Mouse (Mus musculus) heart, embryonic 14.5 days (tissue): ENCODE measurements around the gene AK157302. TPM values are rescaled to one million over a fixed set of nuclear protein-coding genes. Genes with fewer than 3 reads are reported as not detected.
"Not testable (repeated sequence)": the region's sequence is repeated elsewhere in the genome, so short reads cannot be mapped to it uniquely, and the experiment has no call there.

ENCODE experiments used
- ATAC-seq: fragments of 200-750 bp; cut with Nextera tagmentation; 2 replicates; pipeline ENCODE4 v1.8.0; 2017; ENCODE audit warnings: low read depth, moderate TSS enrichment; ENCODE audit not compliant: insufficient number of reproducible peaks, insufficient read depth, low FRiP score
- H3K27ac ChIP-seq, 2 experiments: fragments of 200-500 bp in 1 of 2; fragments of 300-500 bp in 1 of 2; sonication (generic) in 1 of 2; replicated peaks in 1 of 2; 2 replicates each; pipeline ENCODE4 v1.5.1; 2012 to 2014; ENCODE audit warnings: low read depth in 2 of 2, low read length in 2 of 2, control low read depth in 1 of 2, mild to moderate bottlenecking in 1 of 2, mixed read lengths in 1 of 2; ENCODE audit not compliant: control insufficient read depth in 1 of 2, insufficient read depth in 1 of 2
- H3K27me3 ChIP-seq: fragments of 300-500 bp; sonication (generic); 2 replicates; pipeline ENCODE4 v1.6.1; 2014; ENCODE audit warnings: mild to moderate bottlenecking, low read length, control low read depth; ENCODE audit not compliant: control insufficient read depth, insufficient read depth
- H3K36me3 ChIP-seq: fragments of 300-500 bp; sonication (generic); 2 replicates; pipeline ENCODE4 v1.6.1; 2014; ENCODE audit warnings: mild to moderate bottlenecking, control low read depth, low read length, mixed read lengths; ENCODE audit not compliant: control insufficient read depth, insufficient read depth
- H3K4me1 ChIP-seq, 2 experiments: fragments of 200-500 bp in 1 of 2; fragments of 300-500 bp in 1 of 2; sonication (generic) in 1 of 2; 2 replicates each; pipeline ENCODE4 v1.6.1; 2012 to 2014; ENCODE audit warnings: low read length in 2 of 2, control low read depth in 1 of 2, mixed read lengths in 1 of 2; ENCODE audit not compliant: control insufficient read depth in 2 of 2, insufficient read depth in 2 of 2
- H3K4me2 ChIP-seq: fragments of 300-500 bp; sonication (generic); 2 replicates; pipeline ENCODE4 v1.6.1; 2014; ENCODE audit warnings: mild to moderate bottlenecking, low read length
- H3K4me3 ChIP-seq, 2 experiments: fragments of 200-500 bp in 1 of 2; fragments of 300-500 bp in 1 of 2; sonication (generic) in 1 of 2; 2 replicates each; pipeline ENCODE4 v1.5.1; 2012 to 2014; ENCODE audit warnings: low read length in 2 of 2, mild to moderate bottlenecking in 2 of 2, control low read depth in 1 of 2, low read depth in 1 of 2, moderate library complexity in 1 of 2; ENCODE audit not compliant: control insufficient read depth in 1 of 2, insufficient read depth in 1 of 2
- H3K9ac ChIP-seq: fragments of 300-500 bp; sonication (generic); 2 replicates; pipeline ENCODE4 v1.6.1; 2014; ENCODE audit warnings: mild to moderate bottlenecking, low read length
- H3K9me3 ChIP-seq: fragments of 300-500 bp; sonication (generic); 2 replicates; pipeline ENCODE4 v1.6.1; 2016; ENCODE audit warnings: low read length, control low read depth; ENCODE audit not compliant: control insufficient read depth
- WGBS: fragments of 180-500 bp; shearing (Covaris S2); extraction: QIAGEN DNeasy Blood & Tissue Kit; methylation state at CpG from one replicate; pipeline ENCODE4 v1.1.7; 2014; 5-methylcytosine and 5-hydroxymethylcytosine counted together
- polyA plus RNA-seq: library from polyadenylated mRNA; unstranded; fragments of >200 nt; fragmentation: Nextera tagmentation; extraction: Ambion mirVana; gene quantifications from 2 replicates; pipeline ENCODE4 v1.2.1, GENCODE M21; 2014

AK157302 gene
- polyA plus RNA-seq, 1 experiment from 2014 or later, result 0.57 TPM

DNA sequence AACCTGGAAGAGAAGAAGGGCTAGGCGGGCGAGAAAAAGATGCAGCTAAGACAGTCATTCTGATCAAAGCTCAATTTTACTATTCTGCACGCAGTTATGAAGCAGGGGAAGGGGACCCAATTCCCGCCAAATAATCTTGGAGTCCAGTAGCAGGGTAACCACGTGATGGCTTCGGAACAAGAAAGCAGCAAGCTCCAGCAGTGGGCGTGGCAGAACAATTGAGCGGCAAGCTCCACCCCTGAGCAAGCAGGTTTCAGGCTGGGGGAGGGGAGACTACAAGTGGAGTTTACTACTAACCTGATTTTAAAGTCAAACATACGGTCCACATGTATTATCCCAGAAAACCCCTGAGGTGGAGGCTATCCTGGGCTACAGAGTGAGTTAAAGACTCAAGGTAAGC is 32.5 kb upstream of the AK157302 start:
- not testable (repeated sequence) for H3K27me3 ChIP-seq, H3K4me1 ChIP-seq, ATAC-seq, H3K9me3 ChIP-seq, H3K4me2 ChIP-seq, H3K36me3 ChIP-seq, H3K4me3 ChIP-seq, H3K9ac ChIP-seq, H3K27ac ChIP-seq
- 52% methylated on average over 9 of the region's 9 CpGs for WGBS

- Histone ChIP-seq H3K36me3 (no peaks in the 10 kb centered on the region), H3K9ac (no peak overlapping the region), H3K4me1 (peaks cover 0 to 4% of the 10 kb centered on the region in 2 experiments; a peak in 3 of 4 replicates), H3K4me2 (no peak overlapping the region), H3K9me3 (0 out of 2 replicates have a peak, but pooled peaks cover 3% of the 10 kb centered on the region), H3K27me3 (no peaks in the 10 kb centered on the region; the same call in 1 of the 2 replicates), H3K4me3 (0 out of 4 replicates have a peak overlapping the region, but pooled peaks of 1 of the 2 experiments have one; percentile 60), H3K27ac (no peak overlapping the region)
- WGBS, result 86% methylated on average over 10 of the region's 10 CpGs
- ATAC-seq, result no peak
Measured at GRCm38 (mm10) chr13:21467336-21467735, 27.7 kb upstream of the AK157302 start.

DNA sequence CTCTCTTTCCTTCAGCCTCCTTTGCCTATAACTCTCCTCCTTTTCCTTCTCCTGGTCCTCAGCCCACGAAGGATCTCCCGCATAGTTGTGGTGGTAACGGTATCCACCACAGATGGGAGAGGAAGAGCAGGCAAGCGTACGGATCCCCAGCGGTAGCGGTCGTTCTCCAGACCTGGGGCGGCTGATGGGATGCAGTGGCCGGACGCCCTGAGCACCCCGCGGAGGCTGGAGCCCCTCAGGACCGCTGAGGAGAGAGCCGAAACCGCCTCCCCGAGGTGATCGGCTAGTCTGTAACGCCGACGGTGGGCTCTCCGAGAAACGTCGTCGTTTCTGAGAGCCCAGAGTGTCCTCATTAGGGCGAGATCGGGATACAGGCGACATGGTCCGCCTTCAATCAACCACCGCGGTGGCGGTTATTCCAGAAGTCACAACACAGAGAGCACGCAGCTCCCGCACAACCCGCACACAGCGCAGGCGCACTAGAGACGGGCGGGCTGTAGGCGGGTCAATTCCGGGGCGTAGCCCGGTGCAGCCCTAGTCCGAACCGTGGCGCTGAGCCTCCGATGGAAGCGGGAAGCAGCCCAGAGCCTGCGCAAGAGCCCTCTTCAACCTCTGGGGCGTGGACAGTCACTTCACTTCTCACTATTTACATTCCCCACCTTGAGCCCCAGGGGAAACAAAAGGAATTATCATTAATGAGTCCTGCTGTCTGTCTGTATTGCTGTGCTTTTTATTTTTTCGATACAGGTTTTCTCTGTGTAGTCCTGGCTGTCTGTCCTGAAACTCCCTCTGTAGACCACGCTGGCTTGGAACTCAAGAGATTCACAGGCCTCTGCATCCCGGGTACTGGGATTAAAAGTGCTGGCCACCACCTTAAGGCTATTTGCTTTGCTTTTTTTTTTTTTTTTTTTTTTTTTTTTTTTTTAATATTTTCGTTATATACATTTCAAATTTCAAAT is 26.7 kb upstream of the AK157302 start, which contains the start of gene Nkapl:
Nkapl (minus strand) TSS at position 449 of the 959 bp plus-strand sequence.
- H3K9ac ChIP-seq, result peak within 1 kb of the TSS; percentile 83
- no peaks in the 10 kb centered on the region; the same call in 1 of the 2 replicates for H3K27me3 ChIP-seq
- ATAC-seq, result peak; percentile 97
- H3K4me2 ChIP-seq, result peak within 1 kb of the TSS; percentile 97
- no peaks in the 10 kb centered on the region for H3K9me3 ChIP-seq
- no peaks in the 10 kb centered on the region for H3K36me3 ChIP-seq
- WGBS, result under 1% methylated on average over 53 of the region's 54 CpGs
- H3K4me1 ChIP-seq, result peaks cover 0 to 4% of the 10 kb centered on the region in 2 experiments; a peak in 3 of 4 replicates
- peak within 1 kb of the TSS; percentile 57 to 60 for H3K4me3 ChIP-seq
- H3K27ac ChIP-seq, result peak within 1 kb of the TSS; percentile 2 to 34; a peak in 3 of 4 replicates

GRCm38 (mm10) chr13:21469097-21469496 is 25.9 kb upstream of the AK157302 start:
- H3K4me2 ChIP-seq, result peak overlapping the region; percentile 97
- WGBS, result 5% methylated on average over 9 of the region's 9 CpGs
- H3K9ac ChIP-seq, result peak overlapping the region; percentile 83; the same call in 1 of the 2 replicates
- peak overlapping the region in 1 of 2 experiments; percentile 60; a peak in 1 of 4 replicates for H3K4me3 ChIP-seq
- H3K9me3 ChIP-seq, result no peaks in the 10 kb centered on the region
- no peaks in the 10 kb centered on the region for H3K36me3 ChIP-seq
- H3K27ac ChIP-seq, result no peak overlapping the region
- no peaks in the 10 kb centered on the region; the same call in 1 of the 2 replicates for H3K27me3 ChIP-seq
- peaks cover 0 to 4% of the 10 kb centered on the region in 2 experiments; a peak in 3 of 4 replicates for H3K4me1 ChIP-seq
- no peak for ATAC-seq

- Histone ChIP-seq H3K9ac (no peak overlapping the region), H3K27me3 (no peaks in the 10 kb centered on the region; the same call in 1 of the 2 replicates), H3K4me1 (peaks cover 0 to 4% of the 10 kb centered on the region in 2 experiments; a peak in 3 of 4 replicates), H3K4me3 (no peak overlapping the region), H3K27ac (no peak overlapping the region), H3K36me3 (no peaks in the 10 kb centered on the region), H3K9me3 (no peaks in the 10 kb centered on the region), H3K4me2 (no peak overlapping the region)
- ATAC-seq, result no peak
- WGBS, result 25% methylated on average over 4 of the region's 4 CpGs
Measured at GRCm38 (mm10) chr13:21472427-21472826, 22.6 kb upstream of the AK157302 start.

- H3K4me1 ChIP-seq, H3K36me3 ChIP-seq, H3K9me3 ChIP-seq, H3K27me3 ChIP-seq: not testable (repeated sequence)
- H3K27ac ChIP-seq, result peak within 1 kb of the TSS; percentile 68 to 85
- peak within 1 kb of the TSS; percentile 56 to 82 for H3K4me3 ChIP-seq
- 3% methylated on average over 26 of the region's 31 CpGs for WGBS
- peak within 1 kb of the TSS; percentile 71 for H3K4me2 ChIP-seq
- peak; percentile 79 for ATAC-seq
- peak within 1 kb of the TSS; percentile 68 for H3K9ac ChIP-seq
Measured at GRCm38 (mm10) chr13:21478759-21479670, 16.0 kb upstream of the AK157302 start, which contains the start of the genes Zkscan4 and Gm10065. Zkscan4 (plus strand) TSS chr13:21478907. Gm10065 (minus strand) TSS chr13:21479441.

- 81% methylated on average over 1 of the region's 1 CpGs for WGBS
- no peak for ATAC-seq
- no peak overlapping the region for H3K4me3 ChIP-seq
- peaks cover 9% of the 10 kb centered on the region; the same call in 1 of the 2 replicates for H3K36me3 ChIP-seq
- H3K9me3 ChIP-seq, result no peaks in the 10 kb centered on the region; the same call in 1 of the 2 replicates
- H3K4me2 ChIP-seq, result no peak overlapping the region
- no peaks in the 10 kb centered on the region for H3K4me1 ChIP-seq
- H3K27me3 ChIP-seq, result no peaks in the 10 kb centered on the region
- H3K27ac ChIP-seq, result no peak overlapping the region
- H3K9ac ChIP-seq, result no peak overlapping the region
Measured at GRCm38 (mm10) chr13:21486881-21487280, 8.1 kb upstream of the AK157302 start.
